Mouse (Mus musculus): ENCODE data around the gene Msh4. TPM values are rescaled to one million over a fixed set of nuclear protein-coding genes. Genes with fewer than 3 reads are reported as not detected.

Gene Msh4
- polyA plus RNA-seq, 1 experiment = 1.8 TPM

DNA sequence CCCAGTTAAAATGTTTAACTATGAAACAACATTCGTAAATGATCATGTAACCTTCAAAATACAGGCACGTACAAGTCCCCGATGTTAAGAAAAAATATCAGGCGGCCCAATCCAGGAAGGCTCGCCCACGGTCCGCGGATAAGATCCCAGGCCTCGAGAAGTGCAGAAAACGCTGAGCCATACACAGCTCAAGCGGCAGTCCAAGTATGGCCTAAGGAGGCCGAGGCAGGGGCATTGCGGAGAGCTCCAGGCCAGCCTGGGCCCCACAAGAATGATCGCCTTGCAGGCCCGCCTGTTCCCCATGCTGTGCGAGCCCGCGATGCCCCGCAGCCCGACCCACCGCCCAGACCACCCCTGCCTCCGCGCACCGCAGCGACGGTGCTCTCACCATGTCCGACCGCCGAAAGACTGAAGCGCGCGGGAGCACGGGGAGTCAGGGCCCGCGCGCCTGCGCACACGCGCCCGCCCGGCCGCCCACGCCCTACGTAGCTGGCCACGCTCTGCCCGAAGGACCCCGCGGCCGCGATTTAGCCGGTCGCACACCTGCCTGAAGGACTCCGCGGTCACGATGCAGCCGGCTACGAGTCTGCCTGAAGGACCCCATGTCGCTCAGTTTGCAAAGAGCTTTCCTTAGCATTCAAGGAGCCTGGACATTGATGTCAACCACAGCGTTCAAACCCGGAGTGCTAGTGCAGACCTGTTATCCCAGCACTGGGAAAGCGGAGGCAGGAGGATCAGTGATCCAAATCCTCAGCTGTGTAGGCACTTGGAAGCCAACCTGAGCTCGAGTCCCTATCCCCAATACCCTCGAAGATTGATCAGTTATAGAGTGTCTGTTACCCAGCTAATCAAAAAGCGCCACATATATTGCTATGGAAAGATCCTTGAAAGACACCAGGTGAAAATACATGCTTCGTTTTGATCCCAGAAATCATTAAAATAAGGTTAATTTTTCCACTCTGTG is 6.9 kb upstream of the Msh4 start, which contains the start of gene Rabggtb:
Gene Rabggtb (minus strand): TSS at position 464 of the 964 bp plus-strand sequence.
- H3K27ac ChIP-seq (ENCODE audit: insufficient read depth, low read length) = peak within 1 kb of the TSS; percentile 92
- TF ChIP-seq CTCF (IDR thresholded peaks at IDR 0.05; ENCODE audit: low read depth, low read length) = no peak
- peak; percentile 60 for TF ChIP-seq POLR2A (IDR thresholded peaks at IDR 0.05; ENCODE audit: insufficient read depth, low read length)
- peaks cover 1% of the 10 kb centered on the region for H3K4me1 ChIP-seq (ENCODE audit: control insufficient read depth, insufficient read depth, low read length)
- H3K4me3 ChIP-seq (ENCODE audit: low read depth, low read length) = peak within 1 kb of the TSS; percentile 98
- H3K27me3 ChIP-seq (ENCODE audit: control insufficient read depth, insufficient read depth, low read length, poor library complexity, severe bottlenecking) = no peaks in the 10 kb centered on the region
- no peaks in the 10 kb centered on the region for H3K9me3 ChIP-seq (replicated peaks; ENCODE audit: control insufficient read depth, insufficient read depth, low read length, poor library complexity, severe bottlenecking)
- peak within 1 kb of the TSS; percentile 98 for H3K9ac ChIP-seq (ENCODE audit: low read depth, poor library complexity, severe bottlenecking)
- H3K36me3 ChIP-seq (ENCODE audit: control insufficient read depth, insufficient read depth, low read length, poor library complexity, severe bottlenecking) = peaks cover 45% of the 10 kb centered on the region

GRCm38 (mm10) chr3:153911882-153912440 is 6.0 kb upstream of the Msh4 start:
- Histone ChIP-seq H3K4me1 (ENCODE audit: control insufficient read depth, insufficient read depth, low read length) (peaks cover 1% of the 10 kb centered on the region), H3K27ac (ENCODE audit: insufficient read depth, low read length) (peak overlapping the region; percentile 92), H3K9me3 (replicated peaks; ENCODE audit: control insufficient read depth, insufficient read depth, low read length, poor library complexity, severe bottlenecking) (no peaks in the 10 kb centered on the region), H3K4me3 (ENCODE audit: low read depth, low read length) (peak overlapping the region; percentile 98), H3K9ac (ENCODE audit: low read depth, poor library complexity, severe bottlenecking) (peak overlapping the region; percentile 98), H3K36me3 (ENCODE audit: control insufficient read depth, insufficient read depth, low read length, poor library complexity, severe bottlenecking) (peaks cover 54% of the 10 kb centered on the region), H3K27me3 (ENCODE audit: control insufficient read depth, insufficient read depth, low read length, poor library complexity, severe bottlenecking) (no peaks in the 10 kb centered on the region)
- TF ChIP-seq CTCF (IDR thresholded peaks at IDR 0.05; ENCODE audit: low read depth, low read length) (no peak), POLR2A (IDR thresholded peaks at IDR 0.05; ENCODE audit: insufficient read depth, low read length) (no peak), EP300 (IDR thresholded peaks at IDR 0.05; ENCODE audit: insufficient read depth, low read depth, low read length) (no peak)

DNA sequence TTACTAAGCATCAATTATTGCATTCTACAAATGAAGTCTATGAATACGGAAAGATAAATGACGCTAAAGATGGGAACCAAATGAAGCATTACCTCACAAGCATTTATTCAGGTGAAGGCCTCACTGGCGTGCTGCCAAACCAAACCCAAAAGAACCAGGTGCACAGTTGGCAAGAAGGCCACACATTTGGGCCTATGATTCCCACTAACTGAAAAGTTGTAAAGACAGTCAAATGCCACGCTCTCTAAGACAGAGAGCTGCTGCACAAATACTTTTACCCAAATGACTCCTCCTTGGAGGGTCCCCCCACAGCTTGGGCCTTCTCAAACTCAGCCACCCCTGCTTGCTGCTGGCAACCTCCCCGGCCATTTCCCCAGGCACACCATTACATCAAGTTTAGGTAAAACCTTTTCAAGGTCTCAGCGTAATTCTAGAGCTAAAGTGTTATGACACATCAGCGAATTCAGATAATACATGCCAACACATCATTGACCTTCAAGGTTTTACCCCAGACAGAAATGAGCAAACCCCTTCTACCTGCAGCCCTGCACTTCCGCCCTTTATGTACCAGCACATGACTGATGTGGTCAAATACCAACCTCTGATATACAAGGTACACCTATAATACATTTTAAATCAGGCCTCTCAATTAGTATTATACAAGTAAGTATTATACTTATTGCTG is 5.4 kb upstream of the Msh4 start:
- no peaks in the 10 kb centered on the region for H3K4me1 ChIP-seq (ENCODE audit: control insufficient read depth, insufficient read depth, low read length)
- peak overlapping the region; percentile 98 for H3K4me3 ChIP-seq (ENCODE audit: low read depth, low read length)
- TF ChIP-seq CTCF (IDR thresholded peaks at IDR 0.05; ENCODE audit: low read depth, low read length) (no peak), POLR2A (IDR thresholded peaks at IDR 0.05; ENCODE audit: insufficient read depth, low read length) (no peak), EP300 (IDR thresholded peaks at IDR 0.05; ENCODE audit: insufficient read depth, low read depth, low read length) (no peak)
- peak overlapping the region; percentile 92 for H3K27ac ChIP-seq (ENCODE audit: insufficient read depth, low read length)
- H3K9me3 ChIP-seq (replicated peaks; ENCODE audit: control insufficient read depth, insufficient read depth, low read length, poor library complexity, severe bottlenecking) = no peaks in the 10 kb centered on the region
- peaks cover 60% of the 10 kb centered on the region for H3K36me3 ChIP-seq (ENCODE audit: control insufficient read depth, insufficient read depth, low read length, poor library complexity, severe bottlenecking)
- peak overlapping the region; percentile 98 for H3K9ac ChIP-seq (ENCODE audit: low read depth, poor library complexity, severe bottlenecking)
- no peaks in the 10 kb centered on the region for H3K27me3 ChIP-seq (ENCODE audit: control insufficient read depth, insufficient read depth, low read length, poor library complexity, severe bottlenecking)

GRCm38 (mm10) chr3:153910489-153910888 is 4.6 kb upstream of the Msh4 start:
- Histone ChIP-seq H3K4me1 (ENCODE audit: control insufficient read depth, insufficient read depth, low read length) (no peaks in the 10 kb centered on the region), H3K4me3 (ENCODE audit: low read depth, low read length) (peak overlapping the region; percentile 85), H3K27me3 (ENCODE audit: control insufficient read depth, insufficient read depth, low read length, poor library complexity, severe bottlenecking) (no peaks in the 10 kb centered on the region), H3K9me3 (replicated peaks; ENCODE audit: control insufficient read depth, insufficient read depth, low read length, poor library complexity, severe bottlenecking) (no peaks in the 10 kb centered on the region), H3K9ac (ENCODE audit: low read depth, poor library complexity, severe bottlenecking) (peak overlapping the region; percentile 98), H3K27ac (ENCODE audit: insufficient read depth, low read length) (peak overlapping the region; percentile 92), H3K36me3 (ENCODE audit: control insufficient read depth, insufficient read depth, low read length, poor library complexity, severe bottlenecking) (peaks cover 61% of the 10 kb centered on the region)
- TF ChIP-seq EP300 (IDR thresholded peaks at IDR 0.05; ENCODE audit: insufficient read depth, low read depth, low read length) (no peak), CTCF (IDR thresholded peaks at IDR 0.05; ENCODE audit: low read depth, low read length) (no peak), POLR2A (IDR thresholded peaks at IDR 0.05; ENCODE audit: insufficient read depth, low read length) (no peak)

DNA sequence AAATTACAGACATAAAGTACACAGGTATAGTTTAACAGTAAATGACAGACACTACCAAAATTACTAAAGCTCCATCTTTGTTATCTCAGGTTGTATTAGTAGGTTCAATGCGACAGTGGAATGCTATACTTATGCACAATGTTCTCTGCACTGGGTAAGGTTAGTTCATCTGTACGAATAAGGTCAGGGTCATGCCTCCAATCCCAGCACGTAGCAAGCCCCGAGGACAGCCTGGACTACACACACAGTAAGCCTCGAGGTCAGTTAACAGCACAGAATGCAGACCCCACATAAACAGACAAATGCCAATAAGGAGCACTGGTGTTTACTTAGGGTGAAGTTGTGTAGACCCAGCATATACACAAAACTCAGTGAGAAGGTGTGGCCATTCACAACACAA is 3.0 kb upstream of the Msh4 start:
- Histone ChIP-seq H3K4me1 (ENCODE audit: control insufficient read depth, insufficient read depth, low read length) (no peaks in the 10 kb centered on the region), H3K4me3 (ENCODE audit: low read depth, low read length) (peak overlapping the region; percentile 42), H3K9me3 (replicated peaks; ENCODE audit: control insufficient read depth, insufficient read depth, low read length, poor library complexity, severe bottlenecking) (no peaks in the 10 kb centered on the region), H3K27ac (ENCODE audit: insufficient read depth, low read length) (peak overlapping the region; percentile 44), H3K9ac (ENCODE audit: low read depth, poor library complexity, severe bottlenecking) (peak overlapping the region; percentile 98; the same call in 1 of the 2 replicates), H3K36me3 (ENCODE audit: control insufficient read depth, insufficient read depth, low read length, poor library complexity, severe bottlenecking) (peaks cover 64% of the 10 kb centered on the region), H3K27me3 (ENCODE audit: control insufficient read depth, insufficient read depth, low read length, poor library complexity, severe bottlenecking) (no peaks in the 10 kb centered on the region)
- TF ChIP-seq CTCF (IDR thresholded peaks at IDR 0.05; ENCODE audit: low read depth, low read length) (no peak), EP300 (IDR thresholded peaks at IDR 0.05; ENCODE audit: insufficient read depth, low read depth, low read length) (no peak), POLR2A (IDR thresholded peaks at IDR 0.05; ENCODE audit: insufficient read depth, low read length) (no peak)

Measured in ES-Bruce4 (cell line).